Mouse (Mus musculus): Measurements from ENCODE around the gene Nt5dc2. TPM values are rescaled to one million over a fixed set of nuclear protein-coding genes. Genes with fewer than 3 reads are reported as not detected.

Nt5dc2 gene
- polyA plus RNA-seq, 1 experiment from 2014 or later, result 507 TPM

GRCm38 (mm10) chr14:31137281-31137595 is 6.4 kb downstream of the Nt5dc2 start:
- WGBS, result 85% methylated on average over 10 of the region's 10 CpGs
- H3K4me3 ChIP-seq, result no peak overlapping the region
- H3K27ac ChIP-seq, result peak overlapping the region; percentile 37; the same call in 1 of the 2 replicates
- DNase-seq (ENCODE audit: low spot score), result peak; percentile 60
- no peaks in the 10 kb centered on the region for H3K9me3 ChIP-seq
- H3K27me3 ChIP-seq (ENCODE audit: insufficient read depth, poor library complexity, severe bottlenecking), result no peaks in the 10 kb centered on the region
- peaks cover 83% of the 10 kb centered on the region for H3K36me3 ChIP-seq
- peaks cover 22% of the 10 kb centered on the region for H3K4me1 ChIP-seq

- H3K4me3 ChIP-seq, result no peak overlapping the region
- WGBS, result 80% methylated on average over 11 of the region's 11 CpGs
- DNase-seq (ENCODE audit: low spot score), result peak; percentile 72
- no peaks in the 10 kb centered on the region for H3K9me3 ChIP-seq
- peaks cover 17% of the 10 kb centered on the region for H3K4me1 ChIP-seq
- peaks cover 88% of the 10 kb centered on the region for H3K36me3 ChIP-seq
- H3K27me3 ChIP-seq (ENCODE audit: insufficient read depth, poor library complexity, severe bottlenecking), result no peaks in the 10 kb centered on the region
- peak overlapping the region; percentile 37; the same call in 1 of the 2 replicates for H3K27ac ChIP-seq
These were observed 6.9 kb downstream of the Nt5dc2 start for GRCm38 (mm10) chr14:31137791-31138190.

- no peaks in the 10 kb centered on the region for H3K9me3 ChIP-seq
- peaks cover 11% of the 10 kb centered on the region for H3K4me1 ChIP-seq
- WGBS, result 88% methylated on average over 34 of the region's 35 CpGs
- peaks cover 94% of the 10 kb centered on the region for H3K36me3 ChIP-seq
- no peak overlapping the region for H3K4me3 ChIP-seq
- peak overlapping the region; percentile 37; the same call in 1 of the 2 replicates for H3K27ac ChIP-seq
- no peaks in the 10 kb centered on the region for H3K27me3 ChIP-seq (ENCODE audit: insufficient read depth, poor library complexity, severe bottlenecking)
- peak; percentile 68 for DNase-seq (ENCODE audit: low spot score)
These were observed 7.5 kb downstream of the Nt5dc2 start for GRCm38 (mm10) chr14:31138219-31138896.

GRCm38 (mm10) chr14:31138897-31139429 is 8.1 kb downstream of the Nt5dc2 start:
- Histone ChIP-seq H3K36me3 (peaks cover 99% of the 10 kb centered on the region), H3K4me3 (no peak overlapping the region), H3K27me3 (ENCODE audit: insufficient read depth, poor library complexity, severe bottlenecking) (no peaks in the 10 kb centered on the region), H3K27ac (no peak overlapping the region), H3K4me1 (peaks cover 9% of the 10 kb centered on the region; the same call in 1 of the 2 replicates), H3K9me3 (no peaks in the 10 kb centered on the region)
- no peak for DNase-seq (ENCODE audit: low spot score)
- whole genome bisulfite sequencing, result 90% methylated on average over 9 of the region's 9 CpGs

- Histone ChIP-seq H3K9me3 (no peaks in the 10 kb centered on the region), H3K4me3 (no peak overlapping the region), H3K27me3 (ENCODE audit: insufficient read depth, poor library complexity, severe bottlenecking) (no peaks in the 10 kb centered on the region), H3K4me1 (peaks cover 9% of the 10 kb centered on the region; the same call in 1 of the 2 replicates), H3K36me3 (peaks cover 92% of the 10 kb centered on the region), H3K27ac (no peak overlapping the region)
- DNase-seq (ENCODE audit: low spot score), result no peak
- 89% methylated on average over 12 of the region's 12 CpGs for WGBS
These were observed 8.8 kb downstream of the Nt5dc2 start for GRCm38 (mm10) chr14:31139666-31140065.

- H3K4me1 ChIP-seq, result peaks cover 9% of the 10 kb centered on the region; the same call in 1 of the 2 replicates
- H3K9me3 ChIP-seq, result no peaks in the 10 kb centered on the region
- no peak overlapping the region for H3K4me3 ChIP-seq
- no peaks in the 10 kb centered on the region for H3K27me3 ChIP-seq (ENCODE audit: insufficient read depth, poor library complexity, severe bottlenecking)
- DNase-seq (ENCODE audit: low spot score), result no peak
- 89% methylated on average over 15 of the region's 15 CpGs for WGBS
- peaks cover 91% of the 10 kb centered on the region for H3K36me3 ChIP-seq
- no peak overlapping the region for H3K27ac ChIP-seq
These were observed 9.3 kb downstream of the Nt5dc2 start for GRCm38 (mm10) chr14:31140141-31140540.

- H3K4me1 ChIP-seq, result peaks cover 9% of the 10 kb centered on the region; the same call in 1 of the 2 replicates
- H3K27me3 ChIP-seq (ENCODE audit: insufficient read depth, poor library complexity, severe bottlenecking), result no peaks in the 10 kb centered on the region
- peaks cover 91% of the 10 kb centered on the region for H3K36me3 ChIP-seq
- no peak overlapping the region for H3K27ac ChIP-seq
- DNase-seq (ENCODE audit: low spot score), result no peak
- WGBS, result 95% methylated on average over 14 of the region's 14 CpGs
- H3K9me3 ChIP-seq, result no peaks in the 10 kb centered on the region
- H3K4me3 ChIP-seq, result no peak overlapping the region
These were observed 10.2 kb downstream of the Nt5dc2 start for GRCm38 (mm10) chr14:31141011-31141410.

- Histone ChIP-seq H3K4me3 (no peak overlapping the region), H3K27me3 (ENCODE audit: insufficient read depth, poor library complexity, severe bottlenecking) (peaks cover 9% of the 10 kb centered on the region), H3K27ac (no peak overlapping the region), H3K4me1 (no peaks in the 10 kb centered on the region), H3K9me3 (no peaks in the 10 kb centered on the region), H3K36me3 (peaks cover 71% of the 10 kb centered on the region)
- 89% methylated on average over 11 of the region's 11 CpGs for WGBS
- no peak for DNase-seq (ENCODE audit: low spot score)
These were observed 14.8 kb downstream of the Nt5dc2 start for GRCm38 (mm10) chr14:31145694-31146093.

GRCm38 (mm10) chr14:31160196-31161150 is 29.6 kb downstream of the Nt5dc2 start:
- DNase-seq (ENCODE audit: low spot score), result no peak
- H3K36me3 ChIP-seq, result peaks cover 43% of the 10 kb centered on the region
- no peaks in the 10 kb centered on the region for H3K9me3 ChIP-seq
- no peaks in the 10 kb centered on the region for H3K27me3 ChIP-seq (ENCODE audit: insufficient read depth, poor library complexity, severe bottlenecking)
- 71% methylated on average over 27 of the region's 27 CpGs for WGBS
- H3K4me3 ChIP-seq, result peak overlapping the region; percentile 6; the same call in 1 of the 2 replicates
- peaks cover 52% of the 10 kb centered on the region for H3K4me1 ChIP-seq
- no peak overlapping the region for H3K27ac ChIP-seq

GRCm38 (mm10) chr14:31161191-31161590 is 30.3 kb downstream of the Nt5dc2 start:
- Histone ChIP-seq H3K27me3 (ENCODE audit: insufficient read depth, poor library complexity, severe bottlenecking) (no peaks in the 10 kb centered on the region), H3K36me3 (peaks cover 39% of the 10 kb centered on the region), H3K27ac (no peak overlapping the region), H3K4me1 (peaks cover 59% of the 10 kb centered on the region), H3K9me3 (no peaks in the 10 kb centered on the region), H3K4me3 (no peak overlapping the region)
- WGBS, result 84% methylated on average over 7 of the region's 7 CpGs
- DNase-seq (ENCODE audit: low spot score), result no peak

- H3K9me3 ChIP-seq, result no peaks in the 10 kb centered on the region
- DNase-seq (ENCODE audit: low spot score), result no peak
- peaks cover 38% of the 10 kb centered on the region for H3K36me3 ChIP-seq
- no peak overlapping the region for H3K4me3 ChIP-seq
- 83% methylated on average over 10 of the region's 10 CpGs for WGBS
- H3K27me3 ChIP-seq (ENCODE audit: insufficient read depth, poor library complexity, severe bottlenecking), result no peaks in the 10 kb centered on the region
- H3K27ac ChIP-seq, result no peak overlapping the region
- H3K4me1 ChIP-seq, result peaks cover 63% of the 10 kb centered on the region
These were observed 30.8 kb downstream of the Nt5dc2 start for GRCm38 (mm10) chr14:31161638-31162037.

GRCm38 (mm10) chr14:31164067-31164466 is 33.2 kb downstream of the Nt5dc2 start:
- Histone ChIP-seq H3K4me1 (peaks cover 74% of the 10 kb centered on the region), H3K36me3 (peaks cover 26% of the 10 kb centered on the region; the same call in 1 of the 2 replicates), H3K27me3 (ENCODE audit: insufficient read depth, poor library complexity, severe bottlenecking) (no peaks in the 10 kb centered on the region), H3K4me3 (no peak overlapping the region), H3K9me3 (no peaks in the 10 kb centered on the region), H3K27ac (peak overlapping the region; percentile 31; the same call in 1 of the 2 replicates)
- DNase-seq (ENCODE audit: low spot score), result no peak
- 48% methylated on average over 8 of the region's 8 CpGs for WGBS

GRCm38 (mm10) chr14:31165010-31165409 is 34.2 kb downstream of the Nt5dc2 start:
- H3K4me1 ChIP-seq, result peaks cover 69% of the 10 kb centered on the region
- no peak overlapping the region for H3K27ac ChIP-seq
- H3K27me3 ChIP-seq (ENCODE audit: insufficient read depth, poor library complexity, severe bottlenecking), result no peaks in the 10 kb centered on the region
- no peak for DNase-seq (ENCODE audit: low spot score)
- peaks cover 24% of the 10 kb centered on the region for H3K36me3 ChIP-seq
- no peak overlapping the region for H3K4me3 ChIP-seq
- 68% methylated on average over 2 of the region's 2 CpGs for WGBS
- H3K9me3 ChIP-seq, result no peaks in the 10 kb centered on the region

Data from heart, embryonic 10.5 days (tissue).